Mouse (Mus musculus) bone marrow macrophage, adult 2 months (primary cell): Measurements from ENCODE around the gene Zfp366.

ENCODE experiments used
- CTCF ChIP-seq: IDR thresholded peaks from 2 replicates; pipeline ENCODE4 v1.5.1; 2012; ENCODE audit warnings: low read depth, mild to moderate bottlenecking, low read length, moderate library complexity
- POLR2A ChIP-seq: IDR thresholded peaks from 2 replicates; pipeline ENCODE4 v1.6.1; 2012; ENCODE audit warnings: mild to moderate bottlenecking, low read depth, low read length, borderline replicate concordance

DNA sequence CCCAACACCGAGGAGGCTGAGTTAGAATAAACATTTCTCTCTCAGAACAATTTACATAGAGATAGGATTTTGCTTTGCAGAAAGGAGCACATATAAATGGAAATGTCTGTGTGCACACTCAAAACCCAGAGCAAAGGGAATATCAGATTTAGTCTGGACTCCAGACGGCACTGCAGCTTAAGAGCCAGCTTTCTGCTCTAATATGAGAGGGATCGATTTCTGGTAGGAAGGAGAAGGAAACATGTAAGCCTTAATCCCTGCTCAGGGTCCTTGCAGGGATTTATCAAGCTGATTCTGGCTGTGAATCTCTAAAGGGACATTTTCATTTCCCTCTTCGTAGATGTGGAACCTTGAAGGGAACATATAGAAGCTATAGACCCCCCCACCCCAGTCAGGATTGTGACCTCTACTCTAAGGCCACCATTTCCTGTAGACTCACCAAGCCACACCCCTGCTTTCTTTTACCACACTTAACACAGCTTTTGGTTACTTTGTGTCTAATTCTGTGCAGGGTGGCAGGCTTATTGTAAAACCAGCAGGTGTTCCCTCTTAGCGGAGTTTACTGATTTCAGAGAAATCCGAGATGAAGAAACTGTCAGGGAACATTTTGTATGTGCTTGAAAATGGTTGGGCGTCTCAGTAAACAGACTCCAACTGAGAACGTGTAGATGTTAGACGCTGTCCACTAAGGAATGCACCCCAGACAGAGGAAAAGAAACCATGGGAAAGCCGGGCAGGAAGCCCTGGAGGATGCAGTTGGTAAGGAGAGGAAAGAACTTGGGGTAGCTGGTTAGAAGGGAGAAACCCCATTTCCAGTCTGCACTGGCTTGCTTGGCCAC lies 20.9 kb upstream of the Zfp366 start:
- no peak for TF ChIP-seq POLR2A
- TF ChIP-seq CTCF = no peak
